Mouse (Mus musculus): Measurements from ENCODE around the gene Gpm6a. TPM values are rescaled to one million over a fixed set of nuclear protein-coding genes. Genes with fewer than 3 reads are reported as not detected.

Gpm6a gene
- total RNA-seq, 2 experiments from 2014 or later: 0.31 to 0.39 TPM

Other genes with a start within 250 kb of the Gpm6a start
- under 1 TPM in 1 of 2 experiments, not detected in 1; 0.41 TPM for gene Wdr17, start 67.7 kb upstream of the Gpm6a start, total RNA-seq (2021)

All from gastrocnemius, postnatal 36 days (tissue).